Mouse (Mus musculus): Measurements from ENCODE around the gene Plxna1.

GRCm38 (mm10) chr6:89393820-89394219 lies 31.4 kb upstream of the Plxna1 start:
- TF ChIP-seq CTCF (IDR thresholded peaks at IDR 0.05; ENCODE audit: insufficient read depth, low read depth, low read length) (no peak), POLR2A (IDR thresholded peaks at IDR 0.05; ENCODE audit: insufficient read depth, low read depth, low read length) (no peak)
